Mouse (Mus musculus) c-Kit-positive CD71-negative TER-119-negative erythroid progenitor cells, embryonic 14.5 days (primary cell): ENCODE measurements around the gene Ints3.

Experiments
- DNase-seq: peaks from one replicate; pipeline ENCODE4 v3.0.0-alpha.2; 2013; ENCODE audit warnings: low read depth

Gene Ints3

GRCm38 (mm10) chr3:90433381-90434020, at the start of gene Ints3:
Ints3 (minus strand) TSS chr3:90433622.
- peak; percentile 94 for DNase-seq

- DNase-seq: peak; percentile 94
Measured at GRCm38 (mm10) chr3:90475831-90476611, 42.6 kb upstream of the Ints3 start, which contains the start of gene Ilf2. Ilf2 (plus strand) TSS chr3:90476126.

- no peak for DNase-seq
Measured at GRCm38 (mm10) chr3:90475151-90475830, 41.9 kb upstream of the Ints3 start.

GRCm38 (mm10) chr3:90472213-90472612, 38.8 kb upstream of the Ints3 start:
- DNase-seq: peak; percentile 60

- DNase-seq: no peak
Measured at GRCm38 (mm10) chr3:90467618-90468300, 34.3 kb upstream of the Ints3 start.

- DNase-seq: peak; percentile 58
Measured at GRCm38 (mm10) chr3:90466311-90466766, 32.9 kb upstream of the Ints3 start.

- no peak for DNase-seq
Measured at GRCm38 (mm10) chr3:90465686-90466310, 32.4 kb upstream of the Ints3 start, which contains the start of gene Npr1. Npr1 (minus strand) TSS chr3:90465866.

GRCm38 (mm10) chr3:90465081-90465685, 31.8 kb upstream of the Ints3 start:
- DNase-seq: no peak

GRCm38 (mm10) chr3:90464552-90465080, 31.2 kb upstream of the Ints3 start:
- no peak for DNase-seq

GRCm38 (mm10) chr3:90462579-90462978, 29.2 kb upstream of the Ints3 start:
- no peak for DNase-seq

GRCm38 (mm10) chr3:90461935-90462334, 28.5 kb upstream of the Ints3 start:
- DNase-seq: no peak

GRCm38 (mm10) chr3:90460315-90460714, 26.9 kb upstream of the Ints3 start:
- DNase-seq: no peak

- DNase-seq: no peak
Measured at GRCm38 (mm10) chr3:90459727-90460126, 26.3 kb upstream of the Ints3 start.

GRCm38 (mm10) chr3:90454931-90455330, 21.5 kb upstream of the Ints3 start:
- DNase-seq: no peak

GRCm38 (mm10) chr3:90451396-90452095, 18.1 kb upstream of the Ints3 start:
- DNase-seq: no peak

GRCm38 (mm10) chr3:90450874-90451273, 17.5 kb upstream of the Ints3 start:
- DNase-seq: no peak

GRCm38 (mm10) chr3:90448626-90449025, 15.2 kb upstream of the Ints3 start:
- DNase-seq: no peak

- DNase-seq: no peak
Measured at GRCm38 (mm10) chr3:90447123-90447494, 13.7 kb upstream of the Ints3 start.

GRCm38 (mm10) chr3:90446389-90447122, 13.1 kb upstream of the Ints3 start:
- no peak for DNase-seq
